Mouse (Mus musculus) kidney, embryonic 14.5 days (tissue): Measurements from ENCODE around the gene Lingo4. TPM values are rescaled to one million over a fixed set of nuclear protein-coding genes. Genes with fewer than 3 reads are reported as not detected.

Experiments
- ATAC-seq: fragments of 200-750 bp; cut with Nextera tagmentation; 2 replicates; pipeline ENCODE4 v1.8.0; 2017; ENCODE audit warnings: moderate number of reproducible peaks, mild to moderate bottlenecking, moderate TSS enrichment, moderate library complexity; ENCODE audit not compliant: low FRiP score, low TSS enrichment
- H3K27ac ChIP-seq: fragments of 300-500 bp; sonication (generic); 2 replicates; pipeline ENCODE4 v1.5.1; 2014; ENCODE audit warnings: low read depth, mild to moderate bottlenecking, low read length, moderate library complexity, mixed read lengths
- H3K27me3 ChIP-seq: fragments of 300-500 bp; sonication (generic); 2 replicates; pipeline ENCODE4 v1.6.1; 2014; ENCODE audit warnings: mild to moderate bottlenecking, low read length; ENCODE audit not compliant: control insufficient read depth, insufficient read depth
- H3K36me3 ChIP-seq: fragments of 300-500 bp; sonication (generic); 2 replicates; pipeline ENCODE4 v1.6.1; 2014; ENCODE audit warnings: low read length, mixed read lengths; ENCODE audit not compliant: control insufficient read depth, insufficient read depth
- H3K4me1 ChIP-seq: fragments of 300-500 bp; sonication (generic); 2 replicates; pipeline ENCODE4 v1.6.1; 2014; ENCODE audit warnings: low read length, mixed read lengths; ENCODE audit not compliant: control insufficient read depth, insufficient read depth
- H3K4me2 ChIP-seq: fragments of 300-500 bp; sonication (generic); replicated peaks from 2 replicates; pipeline ENCODE4 v1.6.1; 2014; ENCODE audit warnings: low read depth, mild to moderate bottlenecking, low read length
- H3K4me3 ChIP-seq: fragments of 300-500 bp; sonication (generic); 2 replicates; pipeline ENCODE4 v1.5.1; 2014; ENCODE audit warnings: mild to moderate bottlenecking, low read length
- H3K9ac ChIP-seq: fragments of 300-500 bp; sonication (generic); 2 replicates; pipeline ENCODE4 v1.6.1; 2014; ENCODE audit warnings: low read depth, mild to moderate bottlenecking, low read length, moderate library complexity
- H3K9me3 ChIP-seq: fragments of 300-500 bp; sonication (generic); 2 replicates; pipeline ENCODE4 v1.6.1; 2016; ENCODE audit warnings: low read length; ENCODE audit not compliant: control insufficient read depth
- WGBS: fragments of 180-500 bp; shearing (Covaris S2); extraction: QIAGEN DNeasy Blood & Tissue Kit; methylation state at CpG from one replicate; pipeline ENCODE4 v1.1.7; 2014; 5-methylcytosine and 5-hydroxymethylcytosine counted together
- polyA plus RNA-seq: library from polyadenylated mRNA; unstranded; fragments of >200 nt; fragmentation: Nextera tagmentation; extraction: Ambion mirVana; gene quantifications from 2 replicates; pipeline ENCODE4 v1.2.1, GENCODE M21; 2014

Gene Lingo4
- polyA plus RNA-seq, result 0.17 and 0.24 TPM in 2 replicates

DNA sequence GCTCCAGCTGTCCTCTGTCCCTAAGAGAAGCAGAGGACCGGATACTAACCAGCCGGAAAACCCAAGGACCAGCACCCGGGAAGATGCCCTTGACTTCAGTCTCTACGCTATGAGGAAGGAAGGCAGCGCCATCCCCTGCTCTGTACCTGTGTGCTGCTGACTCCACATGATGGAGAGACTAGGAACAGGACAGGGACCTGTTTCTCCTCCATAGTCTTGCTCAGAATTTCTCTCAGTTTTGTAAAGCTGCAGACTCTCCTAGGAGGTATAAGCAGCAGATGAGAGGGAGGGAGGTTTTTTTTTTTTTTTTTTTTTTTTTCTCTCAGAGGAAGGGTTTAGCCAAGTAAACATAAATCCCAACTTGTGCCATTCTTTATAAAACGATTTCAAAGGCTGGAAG is at the start of gene Lingo4:
Gene Lingo4, plus strand, starts transcription at position 301 of the 400 bp plus-strand sequence.
- Histone ChIP-seq H3K4me3 (peak within 1 kb of the TSS; percentile 19), H3K27me3 (peaks cover 13% of the 10 kb centered on the region)
- 66% methylated on average over 6 of the region's 6 CpGs for WGBS

DNA sequence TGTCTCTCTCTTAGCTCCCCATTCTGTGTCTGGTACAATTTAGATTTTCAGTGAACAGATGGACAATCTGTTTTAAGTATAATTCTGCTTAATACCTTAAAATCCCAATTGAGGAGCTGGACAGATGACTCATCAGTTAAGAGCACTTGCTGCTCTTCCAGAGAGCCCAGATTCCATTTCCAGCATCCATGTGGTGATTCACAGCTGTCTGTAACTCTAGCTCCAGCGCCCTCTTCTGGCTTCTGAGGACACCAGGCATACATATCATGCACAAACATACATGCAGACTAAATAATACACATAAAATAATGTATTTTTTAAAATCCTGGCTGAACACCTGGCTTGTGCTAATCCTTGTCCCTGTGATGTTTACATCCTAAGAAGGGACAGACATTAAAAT is 37.5 kb upstream of the Lingo4 start:
- Histone ChIP-seq H3K4me1 (no peaks in the 10 kb centered on the region), H3K4me3 (no peak overlapping the region), H3K27me3 (peaks cover 24% of the 10 kb centered on the region), H3K9ac (no peak overlapping the region), H3K27ac (no peak overlapping the region), H3K36me3 (no peaks in the 10 kb centered on the region), H3K9me3 (no peaks in the 10 kb centered on the region), H3K4me2 (no peak overlapping the region)
- ATAC-seq, result no peak
- 0% methylated on average over 1 of the region's 1 CpGs for WGBS

More for the DNA sequence above, at the start of gene Lingo4:
- Histone ChIP-seq H3K4me1 (no peaks in the 10 kb centered on the region), H3K36me3 (no peaks in the 10 kb centered on the region), H3K4me2 (peak within 1 kb of the TSS; percentile 41), H3K9ac (no peak within 1 kb of the TSS), H3K27ac (no peak within 1 kb of the TSS), H3K9me3 (no peaks in the 10 kb centered on the region)
- ATAC-seq, result no peak

DNA sequence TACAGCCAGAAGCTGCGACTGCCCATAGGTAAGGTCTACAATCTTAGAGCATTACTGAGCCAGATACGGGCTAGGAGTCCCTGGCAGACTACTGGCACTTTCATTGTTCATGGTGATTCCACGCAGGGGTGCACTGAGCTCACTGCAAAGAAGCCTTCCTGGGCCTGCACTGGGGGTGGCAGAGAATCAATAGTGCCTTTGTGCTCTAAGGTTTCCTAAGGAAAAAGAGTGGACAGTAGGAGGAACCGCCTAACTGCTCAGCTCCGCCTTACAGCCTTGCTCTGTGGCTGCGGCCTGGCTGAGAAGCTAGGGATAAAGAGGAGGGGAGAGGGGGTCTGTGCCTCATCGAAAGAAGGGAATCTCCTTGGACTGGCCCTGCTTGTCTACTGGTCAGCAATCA is 36.2 kb upstream of the Lingo4 start, which contains the start of gene C2cd4d:
Gene C2cd4d, plus strand, starts transcription at position 301 of the 400 bp plus-strand sequence.
- Histone ChIP-seq H3K27ac (no peak within 1 kb of the TSS), H3K9ac (peak within 1 kb of the TSS; percentile 74), H3K9me3 (no peaks in the 10 kb centered on the region), H3K4me3 (peak within 1 kb of the TSS; percentile 57), H3K4me2 (peak within 1 kb of the TSS; percentile 94), H3K27me3 (peaks cover 24% of the 10 kb centered on the region), H3K36me3 (no peaks in the 10 kb centered on the region), H3K4me1 (no peaks in the 10 kb centered on the region)
- ATAC-seq, result no peak
- 66% methylated on average over 7 of the region's 7 CpGs for WGBS

DNA sequence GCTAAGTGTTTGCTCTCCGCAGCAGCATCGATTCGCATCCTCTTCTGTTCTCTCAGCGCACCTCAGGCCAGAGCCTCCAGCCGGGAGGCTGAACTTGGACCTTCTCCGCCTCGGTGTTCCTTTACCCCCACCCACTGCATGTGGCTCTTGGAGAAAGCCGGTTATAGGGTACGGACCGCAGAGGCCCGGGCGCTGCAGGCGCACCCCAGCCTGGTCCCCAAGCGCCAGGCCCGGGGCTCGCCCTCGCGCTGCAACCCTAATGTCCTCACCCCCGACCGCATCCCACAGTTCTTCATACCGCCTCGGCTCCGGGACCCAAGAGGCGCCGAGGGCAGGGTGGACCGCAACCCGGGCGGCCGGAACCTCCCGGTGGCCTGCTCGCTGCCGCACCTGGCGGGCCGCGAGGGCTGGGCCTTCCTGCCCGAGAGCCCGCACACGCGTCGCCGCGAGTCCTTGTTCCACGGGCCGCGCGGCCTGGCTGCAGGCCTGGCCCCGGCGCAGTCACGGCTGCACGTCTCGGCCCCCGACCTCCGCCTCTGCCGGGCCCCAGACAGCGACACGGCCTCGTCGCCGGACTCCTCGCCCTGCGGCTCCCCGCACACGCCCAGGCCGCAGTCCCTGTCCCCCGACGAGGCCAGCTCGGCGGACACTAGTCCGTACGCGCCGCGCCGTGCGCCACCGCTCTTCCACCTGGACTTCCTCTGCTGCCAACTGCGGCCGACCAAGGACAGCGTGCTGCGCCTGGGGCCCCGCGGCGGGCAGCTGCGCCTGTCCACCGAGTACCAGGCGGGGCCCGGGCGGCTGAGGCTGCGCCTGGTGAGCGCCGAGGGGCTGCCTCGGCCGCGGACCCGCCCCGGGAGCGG is 34.8 kb upstream of the Lingo4 start:
- Histone ChIP-seq H3K9ac (peak overlapping the region; percentile 74), H3K4me3 (peak overlapping the region; percentile 57), H3K4me2 (peak overlapping the region; percentile 94), H3K9me3 (no peaks in the 10 kb centered on the region), H3K27me3 (peaks cover 24% of the 10 kb centered on the region), H3K36me3 (no peaks in the 10 kb centered on the region), H3K27ac (no peak overlapping the region), H3K4me1 (no peaks in the 10 kb centered on the region)
- WGBS, result 6% methylated on average over 94 of the region's 97 CpGs
- ATAC-seq, result peak; percentile 70

DNA sequence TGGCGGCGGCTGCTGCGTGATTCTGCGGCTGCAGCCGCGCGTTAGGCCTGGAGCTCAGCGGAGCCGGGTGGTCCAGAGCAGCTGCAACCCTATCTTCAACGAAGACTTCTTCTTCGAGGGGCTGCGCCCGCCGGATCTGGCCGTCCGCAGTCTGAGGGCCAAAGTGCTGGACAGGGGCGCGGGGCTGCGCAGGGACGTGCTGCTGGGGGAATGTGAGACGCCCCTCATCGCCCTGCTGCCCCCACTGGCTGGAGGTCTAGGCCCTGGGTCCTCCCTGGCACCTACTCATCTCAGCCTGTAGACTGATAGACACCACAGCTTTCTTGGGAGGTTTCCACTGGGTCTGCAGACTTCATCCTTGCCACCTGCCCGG is 34.2 kb upstream of the Lingo4 start:
- H3K9ac ChIP-seq, result peak overlapping the region; percentile 74
- peak overlapping the region; percentile 94 for H3K4me2 ChIP-seq
- no peaks in the 10 kb centered on the region for H3K9me3 ChIP-seq
- WGBS, result 5% methylated on average over 18 of the region's 23 CpGs
- no peaks in the 10 kb centered on the region for H3K4me1 ChIP-seq
- ATAC-seq, result peak; percentile 47
- no peak overlapping the region for H3K27ac ChIP-seq
- H3K36me3 ChIP-seq, result no peaks in the 10 kb centered on the region
- H3K4me3 ChIP-seq, result peak overlapping the region; percentile 57
- H3K27me3 ChIP-seq, result peaks cover 24% of the 10 kb centered on the region

DNA sequence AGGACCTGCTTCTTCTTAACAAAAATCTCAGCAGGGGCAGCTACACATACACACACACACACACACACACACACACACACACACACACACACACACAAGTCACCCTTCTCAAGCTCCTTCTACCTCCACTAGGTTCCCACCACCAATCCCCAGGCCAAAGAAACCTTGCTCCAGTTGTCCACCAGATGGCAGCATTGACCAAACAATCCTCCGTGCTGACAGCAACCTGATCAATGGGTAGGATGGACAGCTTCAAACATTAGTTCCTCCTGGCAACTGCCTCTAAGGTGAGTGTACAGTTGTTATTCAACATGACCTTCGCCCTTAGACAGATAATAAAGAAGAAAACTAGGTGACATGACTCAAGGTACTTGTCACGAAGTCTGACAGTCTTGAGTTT is 31.6 kb upstream of the Lingo4 start:
- Histone ChIP-seq H3K9me3 (no peaks in the 10 kb centered on the region), H3K27ac (no peak overlapping the region), H3K4me1 (no peaks in the 10 kb centered on the region; the same call in 1 of the 2 replicates), H3K9ac (no peak overlapping the region), H3K27me3 (peaks cover 24% of the 10 kb centered on the region), H3K36me3 (no peaks in the 10 kb centered on the region), H3K4me3 (no peak overlapping the region), H3K4me2 (no peak overlapping the region)
- 9% methylated on average over 3 of the region's 3 CpGs for WGBS
- no peak for ATAC-seq

DNA sequence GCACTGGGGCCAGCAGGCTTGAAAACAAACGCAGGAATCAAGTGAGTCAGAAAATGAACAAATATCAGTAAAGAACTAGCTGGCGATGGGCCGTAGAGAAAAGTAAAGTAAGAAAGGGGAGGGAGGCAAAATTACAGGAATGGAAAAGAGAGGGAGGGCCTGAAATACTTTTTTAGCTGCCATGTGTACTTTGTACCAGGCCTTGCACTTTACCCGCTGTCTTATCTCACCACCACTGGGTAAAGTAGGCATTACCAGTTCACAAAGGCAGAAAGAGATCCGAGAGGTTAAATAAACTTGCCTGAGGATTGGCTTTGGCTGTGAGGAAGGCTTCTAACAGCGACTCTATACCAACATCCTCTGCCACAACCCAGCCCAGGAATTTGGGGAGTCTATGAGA is 30.8 kb upstream of the Lingo4 start:
- WGBS, result 77% methylated on average over 6 of the region's 6 CpGs
- Histone ChIP-seq H3K27ac (no peak overlapping the region), H3K9ac (no peak overlapping the region), H3K4me3 (no peak overlapping the region), H3K4me2 (no peak overlapping the region), H3K27me3 (peaks cover 19% of the 10 kb centered on the region), H3K9me3 (no peaks in the 10 kb centered on the region), H3K36me3 (no peaks in the 10 kb centered on the region), H3K4me1 (no peaks in the 10 kb centered on the region; the same call in 1 of the 2 replicates)
- no peak for ATAC-seq

DNA sequence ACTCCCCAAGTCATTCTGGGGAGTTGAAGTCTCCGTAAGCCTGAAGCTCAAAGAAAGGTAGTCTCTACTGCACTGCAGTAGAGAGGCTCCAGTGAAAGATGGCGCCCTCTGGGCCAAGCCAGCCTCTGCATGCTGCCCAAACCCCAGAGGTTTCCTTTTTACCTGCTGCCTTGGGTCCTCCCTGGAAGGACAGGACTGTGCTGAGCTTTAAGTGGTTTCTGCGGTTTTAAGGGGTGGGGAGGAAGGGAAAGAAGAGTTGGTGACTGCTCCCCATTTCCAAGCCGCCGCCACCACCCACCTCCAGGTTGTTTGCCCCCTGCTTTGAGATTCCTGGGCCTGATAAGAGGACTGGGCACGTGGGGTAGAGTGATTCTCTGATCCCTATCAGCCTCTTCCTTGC is 29.7 kb upstream of the Lingo4 start:
- H3K9ac ChIP-seq, result no peak overlapping the region
- no peaks in the 10 kb centered on the region for H3K9me3 ChIP-seq
- H3K27me3 ChIP-seq, result peaks cover 14% of the 10 kb centered on the region
- no peak overlapping the region for H3K4me2 ChIP-seq
- H3K36me3 ChIP-seq, result no peaks in the 10 kb centered on the region
- ATAC-seq, result no peak
- WGBS, result 67% methylated on average over 6 of the region's 6 CpGs
- no peak overlapping the region for H3K27ac ChIP-seq
- H3K4me1 ChIP-seq, result peaks cover 4% of the 10 kb centered on the region; the same call in 1 of the 2 replicates
- no peak overlapping the region for H3K4me3 ChIP-seq

DNA sequence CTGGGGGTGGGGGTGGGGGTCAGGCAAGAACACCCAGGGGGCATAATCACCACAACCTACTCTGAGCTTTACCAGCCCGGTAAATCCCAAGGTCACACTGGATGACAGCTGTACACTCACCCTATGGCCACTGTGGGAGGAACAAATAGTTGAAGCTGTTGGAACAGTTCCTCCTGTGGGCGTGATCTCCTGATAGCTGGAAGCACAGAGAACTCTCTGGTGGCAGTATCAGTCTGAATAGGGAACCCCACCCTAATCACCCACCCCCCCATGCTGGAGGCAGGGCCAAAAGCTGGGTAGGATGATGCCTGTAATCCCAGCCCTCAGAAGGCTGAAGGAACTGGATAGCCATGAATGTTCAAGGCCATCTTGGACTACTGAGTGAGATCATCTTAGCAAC is 28.6 kb upstream of the Lingo4 start:
- 56% methylated on average over 2 of the region's 2 CpGs for WGBS
- H3K36me3 ChIP-seq, result no peaks in the 10 kb centered on the region
- no peak for ATAC-seq
- H3K4me2 ChIP-seq, result no peak overlapping the region
- H3K4me1 ChIP-seq, result peaks cover 7% of the 10 kb centered on the region
- H3K27me3 ChIP-seq, result 0 out of 2 replicates have a peak, but pooled peaks cover 5% of the 10 kb centered on the region
- no peak overlapping the region for H3K27ac ChIP-seq
- H3K9ac ChIP-seq, result no peak overlapping the region
- H3K4me3 ChIP-seq, result no peak overlapping the region
- no peaks in the 10 kb centered on the region for H3K9me3 ChIP-seq
